Mouse (Mus musculus) liver, embryonic 16.5 days (tissue): ENCODE measurements at regions not wholly inside any gene's neighbourhood (a gene's known extent, or its start where the extent isn't known, plus 50 kb on each side); places are given as distances from the start of the nearest gene placed in this dataset.

Source experiments
- ATAC-seq: fragments of 200-750 bp; cut with Nextera tagmentation; 2 replicates; pipeline ENCODE4 v1.8.0; 2017; ENCODE audit warnings: low read depth, mild to moderate bottlenecking, moderate number of reproducible peaks, moderate library complexity
- H3K27ac ChIP-seq: fragments of 300-500 bp; sonication (generic); 2 replicates; pipeline ENCODE4 v1.5.1; 2014; ENCODE audit warnings: mild to moderate bottlenecking, low read length
- H3K27me3 ChIP-seq: fragments of 300-500 bp; sonication (generic); 2 replicates; pipeline ENCODE4 v1.6.1; 2014; ENCODE audit warnings: low read depth, low read length, mixed read lengths; ENCODE audit not compliant: control insufficient read depth, insufficient read depth
- H3K36me3 ChIP-seq: fragments of 300-500 bp; sonication (generic); 2 replicates; pipeline ENCODE4 v1.6.1; 2014; ENCODE audit warnings: mild to moderate bottlenecking; ENCODE audit not compliant: control insufficient read depth, insufficient read depth
- H3K4me1 ChIP-seq: fragments of 300-500 bp; sonication (generic); 2 replicates; pipeline ENCODE4 v1.6.1; 2014; ENCODE audit warnings: low read depth, low read length, mixed read lengths; ENCODE audit not compliant: control insufficient read depth
- H3K4me2 ChIP-seq: fragments of 300-500 bp; sonication (generic); 2 replicates; pipeline ENCODE4 v1.6.1; 2014; ENCODE audit warnings: low read depth, low read length, mixed read lengths
- H3K4me3 ChIP-seq: fragments of 300-500 bp; sonication (generic); 2 replicates; pipeline ENCODE4 v1.5.1; 2014; ENCODE audit warnings: low read depth, mild to moderate bottlenecking, low read length
- H3K9ac ChIP-seq: fragments of 300-500 bp; sonication (generic); 2 replicates; pipeline ENCODE4 v1.6.1; 2014; ENCODE audit warnings: low read depth, low read length
- H3K9me3 ChIP-seq: fragments of 300-500 bp; sonication (generic); replicated peaks from 2 replicates; pipeline ENCODE4 v1.6.1; 2016; ENCODE audit warnings: low read length; ENCODE audit not compliant: control insufficient read depth
- WGBS: fragments of 180-500 bp; shearing (Covaris S2); extraction: QIAGEN DNeasy Blood & Tissue Kit; methylation state at CpG from one replicate; pipeline ENCODE4 v1.1.7; 2014; ENCODE audit not compliant: insufficient replicate concordance; 5-methylcytosine and 5-hydroxymethylcytosine counted together

GRCm38 (mm10) chr10:19086995-19087394, 71.5 kb upstream of the Tnfaip3 start:
- Histone ChIP-seq H3K27ac (no peak overlapping the region), H3K27me3 (no peaks in the 10 kb centered on the region), H3K36me3 (no peaks in the 10 kb centered on the region), H3K9me3 (no peaks in the 10 kb centered on the region), H3K4me2 (no peak overlapping the region), H3K4me3 (no peak overlapping the region), H3K4me1 (no peaks in the 10 kb centered on the region), H3K9ac (no peak overlapping the region)
- WGBS = 55% methylated on average over 1 of the region's 1 CpGs
- no peak for ATAC-seq

- 52% methylated on average over 4 of the region's 4 CpGs for WGBS
- Histone ChIP-seq H3K27ac (no peak overlapping the region), H3K4me1 (no peaks in the 10 kb centered on the region), H3K9ac (no peak overlapping the region), H3K9me3 (no peaks in the 10 kb centered on the region), H3K36me3 (no peaks in the 10 kb centered on the region), H3K27me3 (no peaks in the 10 kb centered on the region), H3K4me2 (no peak overlapping the region), H3K4me3 (no peak overlapping the region)
- ATAC-seq = no peak
These were observed 66.7 kb upstream of the Tnfaip3 start for GRCm38 (mm10) chr10:19082136-19082535.

- no peak for ATAC-seq
- Histone ChIP-seq H3K9ac (no peak overlapping the region), H3K36me3 (no peaks in the 10 kb centered on the region), H3K4me2 (no peak overlapping the region), H3K27ac (no peak overlapping the region), H3K4me1 (no peaks in the 10 kb centered on the region), H3K27me3 (no peaks in the 10 kb centered on the region), H3K4me3 (no peak overlapping the region), H3K9me3 (no peaks in the 10 kb centered on the region)
- WGBS = 68% methylated on average over 4 of the region's 4 CpGs
These were observed 62.6 kb upstream of the Tnfaip3 start for GRCm38 (mm10) chr10:19078047-19078446.

GRCm38 (mm10) chr10:19068377-19068776, 52.9 kb upstream of the Tnfaip3 start:
- Histone ChIP-seq H3K4me3 (no peak overlapping the region), H3K9ac (no peak overlapping the region), H3K4me2 (0 out of 2 replicates have a peak overlapping the region, but pooled peaks have one; percentile 9), H3K27me3 (no peaks in the 10 kb centered on the region), H3K27ac (no peak overlapping the region), H3K9me3 (no peaks in the 10 kb centered on the region), H3K36me3 (no peaks in the 10 kb centered on the region), H3K4me1 (peaks cover 3% of the 10 kb centered on the region)
- WGBS = 61% methylated on average over 5 of the region's 5 CpGs
- no peak for ATAC-seq

GRCm38 (mm10) chr10:19067623-19068022, 52.2 kb upstream of the Tnfaip3 start:
- H3K27me3 ChIP-seq = no peaks in the 10 kb centered on the region
- no peak overlapping the region for H3K4me3 ChIP-seq
- H3K4me2 ChIP-seq = no peak overlapping the region
- H3K4me1 ChIP-seq = peaks cover 8% of the 10 kb centered on the region
- whole genome bisulfite sequencing = 53% methylated on average over 3 of the region's 3 CpGs
- H3K9me3 ChIP-seq = no peaks in the 10 kb centered on the region
- no peak for ATAC-seq
- no peak overlapping the region for H3K9ac ChIP-seq
- H3K36me3 ChIP-seq = no peaks in the 10 kb centered on the region
- no peak overlapping the region for H3K27ac ChIP-seq

GRCm38 (mm10) chr10:19066821-19067350, 51.4 kb upstream of the Tnfaip3 start:
- H3K9me3 ChIP-seq = no peaks in the 10 kb centered on the region
- WGBS = 27% methylated on average over 5 of the region's 5 CpGs
- ATAC-seq = 0 out of 2 replicates have a peak, but pooled peaks have one; percentile 39
- H3K4me3 ChIP-seq = no peak overlapping the region
- no peak overlapping the region for H3K9ac ChIP-seq
- no peak overlapping the region for H3K4me2 ChIP-seq
- H3K36me3 ChIP-seq = no peaks in the 10 kb centered on the region
- peaks cover 11% of the 10 kb centered on the region for H3K4me1 ChIP-seq
- no peaks in the 10 kb centered on the region for H3K27me3 ChIP-seq
- H3K27ac ChIP-seq = no peak overlapping the region
